Mouse (Mus musculus) brain, embryonic 14.5 days (tissue): ENCODE measurements at regions not wholly inside any gene's neighbourhood (a gene's known extent, or its start where the extent isn't known, plus 50 kb on each side); places are given as distances from the start of the nearest gene placed in this dataset.

Experiments used
- CTCF ChIP-seq: fragments of 200-500 bp; IDR thresholded peaks from 2 replicates; pipeline ENCODE4 v1.5.1; 2012; ENCODE audit warnings: inconsistent platforms, mild to moderate bottlenecking, moderate library complexity, borderline replicate concordance; ENCODE audit not compliant: insufficient read depth, insufficient read length; ENCODE audit errors: extremely low read depth
- POLR2A ChIP-seq: fragments of 200-500 bp; IDR thresholded peaks from 2 replicates; pipeline ENCODE4 v1.6.1; 2012; ENCODE audit warnings: mild to moderate bottlenecking, inconsistent platforms, borderline replicate concordance; ENCODE audit not compliant: poor library complexity, insufficient read depth, insufficient read length, severe bottlenecking; ENCODE audit errors: extremely low read depth

DNA sequence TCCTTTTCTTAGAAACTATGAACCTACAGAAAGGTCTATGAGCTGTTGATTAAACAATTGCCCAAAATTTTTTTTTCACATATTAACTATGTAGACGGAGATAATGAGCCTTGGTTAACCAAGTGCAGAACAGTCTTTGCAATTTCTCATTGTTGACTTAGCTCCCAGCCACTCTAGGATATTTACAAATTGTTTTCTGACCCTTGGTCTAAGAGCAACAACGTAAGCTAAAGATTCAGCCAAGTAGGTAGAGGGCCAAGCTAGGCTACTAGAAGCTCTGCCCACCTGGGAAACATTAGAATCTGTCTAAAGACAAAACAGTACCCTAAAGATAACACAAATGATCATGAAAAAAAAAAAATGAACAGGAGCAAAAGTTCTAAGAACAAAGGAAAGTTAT, 67.5 kb upstream of the Map9 start:
- no peak for TF ChIP-seq CTCF
- TF ChIP-seq POLR2A = no peak
